Mouse (Mus musculus) cerebellum, adult 2 months (tissue): ENCODE results near the gene Adcy9.

Source experiments
- CTCF ChIP-seq: fragments of 200-500 bp; IDR thresholded peaks from 2 replicates; pipeline ENCODE4 v1.5.1; 2011; ENCODE audit warnings: low read depth, mild to moderate bottlenecking, control low read depth, low read length, moderate library complexity, borderline replicate concordance; ENCODE audit not compliant: insufficient read depth
- POLR2A ChIP-seq: fragments of 200-500 bp; IDR thresholded peaks from 2 replicates; pipeline ENCODE4 v1.6.1; 2011; ENCODE audit warnings: low read length, control low read depth, borderline replicate concordance; ENCODE audit not compliant: insufficient read depth

DNA sequence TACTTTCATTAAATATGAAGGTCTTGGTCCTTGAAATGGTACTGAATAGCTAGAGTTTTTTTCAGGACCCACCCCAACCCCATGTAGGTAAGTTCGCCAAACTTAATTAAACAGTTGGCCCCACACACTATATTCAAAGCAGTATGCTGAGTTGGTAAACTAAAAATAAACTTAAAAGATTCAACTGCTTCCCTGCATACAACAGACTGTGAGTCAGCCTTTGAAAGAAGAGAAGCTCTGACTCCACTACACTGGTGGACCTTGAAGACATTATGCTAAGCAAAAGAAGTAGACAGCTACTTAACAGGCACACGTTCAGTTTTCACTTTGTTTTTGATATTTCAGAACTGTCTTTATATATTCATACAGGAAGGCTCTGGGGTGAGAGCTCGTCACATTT lies 10.7 kb upstream of the Adcy9 start:
- TF ChIP-seq POLR2A (no peak), CTCF (no peak)
